Mouse (Mus musculus) heart, embryonic 12.5 days (tissue): ENCODE results near the gene Sulf2. TPM values are rescaled to one million over a fixed set of nuclear protein-coding genes. Genes with fewer than 3 reads are reported as not detected.
"Not testable (repeated sequence)": the region's sequence is repeated elsewhere in the genome, so short reads cannot be mapped to it uniquely, and the experiment has no call there.

Experiments used
- ATAC-seq: fragments of 200-750 bp; cut with Nextera tagmentation; 2 replicates; pipeline ENCODE4 v1.8.0; 2017; ENCODE audit warnings: moderate TSS enrichment, moderate library complexity; ENCODE audit not compliant: insufficient number of reproducible peaks, low FRiP score
- H3K27ac ChIP-seq: fragments of 300-500 bp; sonication (generic); 2 replicates; pipeline ENCODE4 v1.5.1; 2016; ENCODE audit warnings: mild to moderate bottlenecking, moderate library complexity; ENCODE audit not compliant: poor library complexity, severe bottlenecking
- H3K27me3 ChIP-seq: fragments of 300-500 bp; sonication (generic); replicated peaks from 2 replicates; pipeline ENCODE4 v1.6.1; 2016; ENCODE audit warnings: mild to moderate bottlenecking, moderate library complexity
- H3K36me3 ChIP-seq: fragments of 300-500 bp; sonication (generic); 2 replicates; pipeline ENCODE4 v1.6.1; 2016; ENCODE audit warnings: mild to moderate bottlenecking, moderate library complexity
- H3K4me1 ChIP-seq: fragments of 300-500 bp; sonication (generic); replicated peaks from 2 replicates; pipeline ENCODE4 v1.6.1; 2016; ENCODE audit warnings: mild to moderate bottlenecking
- H3K4me2 ChIP-seq: fragments of 300-500 bp; sonication (generic); 2 replicates; pipeline ENCODE4 v1.6.1; 2016; ENCODE audit warnings: mild to moderate bottlenecking, moderate library complexity
- H3K4me3 ChIP-seq: fragments of 300-500 bp; sonication (generic); 2 replicates; pipeline ENCODE4 v1.5.1; 2016; ENCODE audit warnings: mild to moderate bottlenecking
- H3K9ac ChIP-seq: fragments of 300-500 bp; sonication (generic); 2 replicates; pipeline ENCODE4 v1.6.1; 2016; ENCODE audit warnings: mild to moderate bottlenecking, moderate library complexity
- H3K9me3 ChIP-seq: fragments of 300-500 bp; sonication (generic); replicated peaks from 2 replicates; pipeline ENCODE4 v1.6.1; 2016; ENCODE audit warnings: mild to moderate bottlenecking, moderate library complexity
- WGBS: fragments of 180-500 bp; shearing (Covaris S2); methylation state at CpG from one replicate; pipeline ENCODE4 v1.1.7; 2016; 5-methylcytosine and 5-hydroxymethylcytosine counted together
- polyA plus RNA-seq: library from polyadenylated mRNA; unstranded; fragments of >200 nt; fragmentation: Nextera tagmentation; extraction: Ambion mirVana; gene quantifications from 2 replicates; pipeline ENCODE4 v1.2.1, GENCODE M21; 2016

Sulf2 gene
- polyA plus RNA-seq, 1 experiment from 2014 or later, result 136 TPM

DNA sequence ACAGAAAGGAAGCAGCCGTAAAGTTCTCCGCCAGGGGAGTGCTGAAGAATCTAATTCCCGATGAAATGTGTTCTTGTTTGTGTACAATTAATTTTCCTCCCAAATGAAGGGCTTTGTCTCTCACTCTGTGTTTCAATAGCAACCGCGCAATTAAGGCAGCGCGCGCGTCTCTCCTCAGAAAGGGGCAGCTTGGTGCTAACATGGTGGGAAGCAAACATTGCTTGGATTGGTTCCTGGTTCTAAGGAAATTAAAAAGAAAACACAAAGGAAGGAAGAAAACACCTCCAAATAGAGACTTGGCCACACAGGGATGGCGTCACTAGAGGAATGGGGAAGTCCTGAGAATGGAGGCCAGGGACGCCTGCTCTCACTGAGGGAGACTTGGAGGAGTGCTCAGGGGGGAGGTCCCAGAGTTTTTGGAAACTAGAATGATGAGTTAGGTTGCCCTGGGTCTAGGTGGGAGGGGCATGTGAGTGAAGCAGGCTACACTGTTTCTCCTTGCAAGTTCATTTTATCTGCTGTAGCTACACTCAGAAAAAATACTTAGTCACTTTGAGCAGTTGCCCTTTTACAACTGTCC lies 32.5 kb upstream of the Sulf2 start:
- H3K4me1 ChIP-seq, result peaks cover 46% of the 10 kb centered on the region
- WGBS, result 83% methylated on average over 10 of the region's 11 CpGs
- not testable (repeated sequence) for H3K4me3 ChIP-seq, H3K36me3 ChIP-seq, H3K4me2 ChIP-seq, ATAC-seq, H3K27me3 ChIP-seq, H3K9ac ChIP-seq, H3K27ac ChIP-seq, H3K9me3 ChIP-seq

- H3K4me1 ChIP-seq, result peaks cover 46% of the 10 kb centered on the region
- H3K27me3 ChIP-seq, H3K36me3 ChIP-seq, H3K4me2 ChIP-seq, ATAC-seq, H3K4me3 ChIP-seq, H3K9me3 ChIP-seq, H3K9ac ChIP-seq: not testable (repeated sequence)
- H3K27ac ChIP-seq, result 0 out of 2 replicates have a peak overlapping the region, but pooled peaks have one; percentile 39
- WGBS, result 52% methylated on average over 8 of the region's 8 CpGs
Measured at GRCm38 (mm10) chr2:166187319-166187718, 31.9 kb upstream of the Sulf2 start.

DNA sequence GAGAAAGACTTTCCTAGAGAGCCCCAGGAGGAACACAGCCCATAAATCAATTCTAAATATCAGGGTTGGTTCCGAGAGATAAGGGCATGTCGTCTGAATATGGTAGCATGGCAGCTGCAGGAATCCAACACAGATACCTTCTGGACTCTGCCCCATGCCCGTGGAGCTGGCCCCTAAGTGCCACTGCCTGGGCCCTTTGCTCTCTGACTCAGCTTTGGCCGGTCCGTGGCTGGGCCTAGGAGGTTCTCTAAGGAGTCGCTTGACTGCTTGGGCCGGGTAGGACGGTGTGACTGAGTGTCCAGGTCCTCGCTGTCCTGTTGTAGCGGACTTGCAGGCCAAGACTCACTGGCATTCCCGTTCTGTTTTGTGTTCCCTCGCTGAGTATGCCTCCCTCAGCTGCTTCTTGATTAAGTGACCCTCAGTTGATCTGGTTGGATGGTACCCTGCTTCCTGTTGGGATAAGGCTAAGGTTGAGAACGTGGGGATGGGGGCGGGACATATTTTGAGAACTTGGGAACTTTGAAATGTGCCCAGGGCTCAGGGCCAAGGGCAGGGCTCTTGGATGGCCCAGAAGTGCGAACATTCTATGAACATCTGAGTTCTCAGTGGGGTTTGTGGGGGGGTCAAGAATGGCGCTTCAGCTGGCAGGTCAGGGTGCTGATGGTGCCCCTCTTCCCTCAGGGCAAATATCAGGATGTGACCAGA lies 30.9 kb upstream of the Sulf2 start:
- ATAC-seq, result no peak
- H3K27me3 ChIP-seq, result no peaks in the 10 kb centered on the region; the same call in 1 of the 2 replicates
- H3K4me1 ChIP-seq, result peaks cover 46% of the 10 kb centered on the region
- H3K36me3 ChIP-seq, result no peaks in the 10 kb centered on the region
- 71% methylated on average over 16 of the region's 16 CpGs for WGBS
- H3K9me3 ChIP-seq, result 0 out of 2 replicates have a peak, but pooled peaks cover 3% of the 10 kb centered on the region
- no peak overlapping the region for H3K9ac ChIP-seq
- no peak overlapping the region for H3K4me3 ChIP-seq
- no peak overlapping the region for H3K4me2 ChIP-seq
- peak overlapping the region; percentile 39; the same call in 1 of the 2 replicates for H3K27ac ChIP-seq

GRCm38 (mm10) chr2:166185768-166186167 lies 30.3 kb upstream of the Sulf2 start:
- Histone ChIP-seq H3K9ac (no peak overlapping the region), H3K9me3 (0 out of 2 replicates have a peak, but pooled peaks cover 3% of the 10 kb centered on the region), H3K4me2 (no peak overlapping the region), H3K4me3 (no peak overlapping the region), H3K36me3 (no peaks in the 10 kb centered on the region), H3K27me3 (no peaks in the 10 kb centered on the region), H3K4me1 (peaks cover 45% of the 10 kb centered on the region), H3K27ac (no peak overlapping the region)
- WGBS, result 66% methylated on average over 6 of the region's 6 CpGs
- no peak for ATAC-seq

GRCm38 (mm10) chr2:166184417-166184816 lies 29.0 kb upstream of the Sulf2 start:
- ATAC-seq, result no peak
- H3K4me1 ChIP-seq, result peaks cover 52% of the 10 kb centered on the region
- no peaks in the 10 kb centered on the region for H3K27me3 ChIP-seq
- no peaks in the 10 kb centered on the region for H3K36me3 ChIP-seq
- no peak overlapping the region for H3K9ac ChIP-seq
- H3K4me3 ChIP-seq, result no peak overlapping the region
- H3K4me2 ChIP-seq, result no peak overlapping the region
- 0 out of 2 replicates have a peak, but pooled peaks cover 3% of the 10 kb centered on the region for H3K9me3 ChIP-seq
- H3K27ac ChIP-seq, result no peak overlapping the region
- 57% methylated on average over 6 of the region's 6 CpGs for WGBS

DNA sequence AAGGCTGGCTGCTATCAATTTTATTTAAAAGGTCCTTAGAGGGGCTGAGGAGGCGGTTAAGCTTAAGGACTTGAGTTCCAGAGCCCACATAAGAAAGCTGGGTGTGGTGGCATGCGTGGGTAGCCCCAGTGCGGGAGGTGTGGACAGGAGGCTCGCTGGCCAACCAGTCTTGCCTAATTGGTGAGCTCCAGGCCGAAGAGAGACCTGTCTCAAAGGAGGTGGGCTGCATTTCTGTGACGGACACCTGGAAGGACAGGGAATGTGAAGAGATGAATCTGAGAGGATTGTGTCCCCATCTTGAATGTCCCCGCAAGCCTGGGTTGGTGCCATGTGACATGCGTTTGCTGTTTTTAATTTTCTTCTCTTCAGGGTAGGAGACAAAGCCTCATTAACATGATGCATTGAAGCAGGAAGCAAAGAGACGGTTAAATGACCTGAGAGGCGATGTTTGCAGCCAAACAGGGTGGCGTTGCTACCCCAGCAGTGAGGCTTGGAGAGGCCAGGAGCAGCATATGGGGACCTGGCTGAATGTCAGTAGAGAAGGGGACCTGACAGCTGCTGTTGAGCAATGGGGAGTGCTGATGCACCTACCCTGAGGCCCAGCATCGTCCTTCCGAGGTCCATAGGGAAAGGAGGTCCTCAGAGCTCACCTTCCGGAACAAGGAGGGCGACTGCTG lies 26.7 kb upstream of the Sulf2 start:
- H3K4me1 ChIP-seq, result peaks cover 55% of the 10 kb centered on the region

GRCm38 (mm10) chr2:166180744-166181508 lies 25.5 kb upstream of the Sulf2 start:
- H3K4me1 ChIP-seq, result peaks cover 54% of the 10 kb centered on the region
- H3K4me3 ChIP-seq, result no peak overlapping the region
- no peak; the same call in 1 of the 2 replicates for ATAC-seq
- no peak overlapping the region for H3K9ac ChIP-seq
- H3K4me2 ChIP-seq, result no peak overlapping the region
- no peaks in the 10 kb centered on the region for H3K36me3 ChIP-seq
- 29% methylated on average over 11 of the region's 11 CpGs for WGBS
- no peaks in the 10 kb centered on the region for H3K27me3 ChIP-seq
- 0 out of 2 replicates have a peak, but pooled peaks cover 3% of the 10 kb centered on the region for H3K9me3 ChIP-seq
- H3K27ac ChIP-seq, result peak overlapping the region; percentile 50

More for the DNA sequence above, 26.7 kb upstream of the Sulf2 start:
- H3K9me3 ChIP-seq, result 0 out of 2 replicates have a peak, but pooled peaks cover 3% of the 10 kb centered on the region
- no peak overlapping the region for H3K27ac ChIP-seq
- ATAC-seq, result no peak
- WGBS, result 86% methylated on average over 15 of the region's 15 CpGs
- no peaks in the 10 kb centered on the region for H3K36me3 ChIP-seq
- no peaks in the 10 kb centered on the region for H3K27me3 ChIP-seq
- H3K9ac ChIP-seq, result no peak overlapping the region
- H3K4me3 ChIP-seq, result no peak overlapping the region
- H3K4me2 ChIP-seq, result no peak overlapping the region

- peaks cover 53% of the 10 kb centered on the region for H3K4me1 ChIP-seq
- no peak overlapping the region; the same call in 1 of the 2 replicates for H3K9ac ChIP-seq
- H3K27ac ChIP-seq, result peak overlapping the region; percentile 50
- 0 out of 2 replicates have a peak, but pooled peaks cover 3% of the 10 kb centered on the region for H3K9me3 ChIP-seq
- ATAC-seq, result no peak
- H3K4me3 ChIP-seq, result no peak overlapping the region
- 48% methylated on average over 5 of the region's 5 CpGs for WGBS
- no peaks in the 10 kb centered on the region for H3K36me3 ChIP-seq
- no peak overlapping the region for H3K4me2 ChIP-seq
- H3K27me3 ChIP-seq, result no peaks in the 10 kb centered on the region
Measured at GRCm38 (mm10) chr2:166180136-166180649, 24.7 kb upstream of the Sulf2 start.

DNA sequence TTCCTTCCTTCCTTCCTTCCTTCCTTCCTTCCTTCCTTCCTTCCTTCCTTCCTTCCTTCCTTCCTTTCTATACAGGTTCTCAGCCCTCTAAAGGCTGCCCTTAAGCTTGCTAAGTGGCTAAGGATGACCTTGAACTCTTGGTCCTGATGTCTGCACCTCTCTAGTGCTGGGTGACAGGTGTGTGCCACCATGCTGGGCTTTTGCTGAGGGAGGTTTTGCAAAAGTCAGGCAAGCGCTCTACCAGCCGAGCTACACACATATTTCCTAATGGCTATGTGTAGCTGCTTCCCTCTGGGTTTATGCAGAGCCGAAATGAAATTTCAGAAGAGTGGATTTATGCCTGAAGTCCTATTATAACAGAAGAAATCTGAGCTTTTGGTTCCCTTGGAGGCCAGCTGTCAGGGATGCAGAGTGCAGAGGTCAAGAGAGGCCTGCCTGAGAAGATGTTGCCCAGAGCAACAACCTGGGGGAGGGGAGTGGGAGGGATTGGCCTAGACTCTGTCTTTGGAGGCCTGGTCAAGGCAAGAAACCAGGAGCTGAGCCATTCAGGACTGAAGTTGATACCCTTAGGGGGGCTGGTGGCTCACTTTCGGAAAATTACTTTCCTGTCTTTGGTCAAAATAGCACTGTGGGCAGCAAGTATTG lies 24.1 kb upstream of the Sulf2 start:
- no peak overlapping the region for H3K4me3 ChIP-seq
- H3K36me3 ChIP-seq, result no peaks in the 10 kb centered on the region
- peaks cover 53% of the 10 kb centered on the region for H3K4me1 ChIP-seq
- WGBS, result 68% methylated on average over 4 of the region's 4 CpGs
- ATAC-seq, result no peak
- no peak overlapping the region for H3K4me2 ChIP-seq
- no peak overlapping the region for H3K27ac ChIP-seq
- no peaks in the 10 kb centered on the region for H3K27me3 ChIP-seq
- 0 out of 2 replicates have a peak, but pooled peaks cover 3% of the 10 kb centered on the region for H3K9me3 ChIP-seq
- no peak overlapping the region for H3K9ac ChIP-seq

GRCm38 (mm10) chr2:166175552-166176136 lies 20.2 kb upstream of the Sulf2 start:
- Histone ChIP-seq H3K9ac (no peak overlapping the region), H3K27ac (no peak overlapping the region), H3K4me3 (no peak overlapping the region), H3K36me3 (no peaks in the 10 kb centered on the region), H3K4me1 (peaks cover 50% of the 10 kb centered on the region), H3K27me3 (no peaks in the 10 kb centered on the region), H3K4me2 (no peak overlapping the region), H3K9me3 (no peaks in the 10 kb centered on the region)
- WGBS, result 50% methylated on average over 8 of the region's 8 CpGs
- ATAC-seq, result no peak
